Mouse (Mus musculus): ENCODE measurements around the gene Nipa1. TPM values are rescaled to one million over a fixed set of nuclear protein-coding genes. Genes with fewer than 3 reads are reported as not detected.

The Nipa1 gene
- total RNA-seq, 2 experiments from 2014 or later, result 6.2 to 8.4 TPM

DNA sequence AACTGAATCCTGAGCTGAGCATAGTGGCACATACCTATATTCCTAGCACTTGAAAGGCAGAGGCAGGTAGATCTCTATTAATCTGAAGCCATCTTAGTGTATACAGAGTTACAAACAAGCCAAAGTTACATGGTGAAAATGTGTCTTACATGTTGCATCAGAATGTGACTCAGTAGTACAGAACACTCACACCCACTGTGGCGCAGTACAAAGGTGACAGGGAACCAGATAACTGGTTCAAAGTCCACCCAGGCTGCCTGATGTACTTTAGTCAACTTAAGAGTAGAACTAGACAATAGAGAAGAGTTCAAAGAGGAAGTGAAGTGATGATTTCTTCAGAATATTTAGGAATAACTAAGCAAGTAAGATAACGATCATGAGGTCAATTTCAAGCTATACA is 84.7 kb downstream of the Nipa1 start:
- DNase-seq, result no peak

DNA sequence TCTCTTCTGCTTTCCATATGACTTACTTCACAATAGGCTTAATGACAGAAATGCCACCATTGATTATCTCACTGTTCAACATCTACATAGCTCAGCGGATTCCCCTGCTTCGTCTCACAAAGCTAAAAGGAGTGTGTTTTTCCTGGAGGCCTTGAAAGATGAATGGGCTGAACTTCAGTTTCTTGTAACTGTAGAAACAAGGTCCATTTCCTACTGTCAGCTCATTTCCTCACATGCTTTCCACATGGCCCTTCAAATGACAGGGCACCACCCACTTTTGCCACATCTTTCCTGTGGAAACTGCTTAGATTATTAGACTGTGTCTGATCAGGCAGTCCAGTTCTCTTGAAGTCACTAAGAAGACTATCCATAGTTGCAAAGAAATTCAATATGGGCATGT is 91.1 kb downstream of the Nipa1 start:
- no peak for DNase-seq

Other genes with a start within 250 kb of the Nipa1 start
- 10 to 100 TPM; 15.3 to 18.4 TPM for gene Tubgcp5, start 225.8 kb downstream of the Nipa1 start, total RNA-seq (2021)
- 10 to 100 TPM; 72.0 to 92.1 TPM for gene Cyfip1, start 178.2 kb downstream of the Nipa1 start, total RNA-seq (2021)
- 10 to 100 TPM; 51.6 to 57.7 TPM for gene Nipa2, start 57.5 kb downstream of the Nipa1 start, total RNA-seq (2021)
- gene Herc2, start 30.2 kb upstream of the Nipa1 start, total RNA-seq (2021), result 10 to 100 TPM; 64.1 to 82.4 TPM
- 1 to 10 TPM; 5.3 to 6.4 TPM for gene Oca2, start 219.8 kb upstream of the Nipa1 start, total RNA-seq (2021)